Mouse (Mus musculus) kidney, postnatal 10 days (tissue): ENCODE results near the gene Pcyt2.

ENCODE experiments used
- DNase-seq: peaks from one replicate; pipeline ENCODE4 v3.0.0; 2021; ENCODE audit warnings: mixed read lengths

The Pcyt2 gene

DNA sequence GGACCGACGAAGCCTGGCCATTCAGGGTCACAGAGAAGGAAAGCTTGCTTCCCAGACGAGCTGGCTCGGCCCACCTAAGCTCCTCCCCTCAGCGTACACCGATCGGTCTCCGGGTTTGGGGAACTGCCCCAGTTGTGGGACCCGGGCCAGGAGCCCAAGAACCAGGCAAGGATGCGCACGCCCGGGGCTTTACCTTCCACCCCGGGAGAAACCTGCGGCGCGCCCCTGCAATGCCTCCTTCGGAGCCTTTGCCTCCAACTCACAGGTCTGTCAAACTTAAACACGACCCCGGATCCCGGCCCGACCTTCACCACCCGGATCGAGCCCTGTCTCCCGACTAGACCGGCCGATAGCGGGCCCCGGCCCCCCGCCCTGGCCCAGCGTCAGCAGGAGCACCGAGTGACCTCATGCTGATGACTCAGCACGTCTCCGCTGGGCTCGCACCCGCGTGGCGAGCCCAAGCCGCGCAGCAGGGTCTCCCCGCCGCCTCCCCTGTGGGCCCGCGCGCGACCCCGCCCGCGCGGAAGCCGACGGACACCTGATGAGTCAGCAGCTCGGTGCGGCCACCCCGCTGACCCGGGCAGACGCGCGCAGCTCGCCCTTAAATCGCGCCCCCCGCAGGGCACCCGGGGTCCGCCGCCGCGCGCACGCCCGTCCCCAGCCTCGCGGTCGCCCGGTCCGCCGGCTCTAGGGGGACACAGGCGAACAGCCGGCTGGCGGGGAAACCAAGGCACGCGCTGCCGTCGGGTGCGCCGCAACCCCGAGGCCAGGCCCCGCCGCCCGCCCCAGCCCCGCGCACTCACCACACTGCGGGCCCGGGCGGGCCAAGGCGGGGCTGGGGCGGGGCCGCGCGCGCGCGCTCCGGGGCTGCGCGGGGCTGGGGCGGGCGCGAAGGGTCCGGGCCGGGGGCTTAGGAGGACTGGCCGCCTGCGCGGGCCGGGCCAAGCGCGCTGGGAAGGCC lies 15.1 kb upstream of the Pcyt2 start:
- DNase-seq = peak; percentile 85

DNA sequence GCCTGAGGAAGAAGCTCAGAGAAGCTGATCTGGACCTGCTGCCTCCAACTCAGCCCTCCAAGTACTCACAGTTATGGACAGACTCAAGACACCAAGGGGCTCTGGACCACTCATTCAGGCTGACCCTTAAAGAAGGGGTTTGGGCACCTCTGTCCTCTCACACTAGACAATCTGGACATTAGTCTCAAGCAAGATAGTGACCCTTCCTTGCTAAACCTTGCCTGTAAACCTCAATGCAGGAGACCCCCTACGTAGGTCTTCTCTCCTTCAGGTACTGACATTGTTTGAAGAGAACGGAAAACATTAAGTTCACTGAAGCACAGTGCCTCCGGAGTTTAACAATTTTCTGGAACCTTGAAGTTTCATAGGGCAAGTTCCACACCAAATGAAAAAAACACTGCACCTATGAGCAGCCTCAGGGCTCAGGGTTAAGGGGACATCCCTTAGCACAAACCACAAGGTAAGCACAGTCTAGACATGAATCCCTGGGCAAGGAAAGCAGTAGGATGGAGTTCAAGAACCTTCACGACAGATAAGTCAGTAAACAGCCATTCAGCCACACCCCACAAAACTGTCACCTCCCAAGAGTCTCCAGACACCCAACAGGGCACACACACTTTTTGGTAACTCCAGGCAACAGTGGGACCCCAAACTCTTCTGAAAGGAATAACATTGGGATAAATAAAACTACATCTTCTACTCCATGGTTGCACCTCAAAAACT lies 14.2 kb upstream of the Pcyt2 start:
- no peak for DNase-seq

DNA sequence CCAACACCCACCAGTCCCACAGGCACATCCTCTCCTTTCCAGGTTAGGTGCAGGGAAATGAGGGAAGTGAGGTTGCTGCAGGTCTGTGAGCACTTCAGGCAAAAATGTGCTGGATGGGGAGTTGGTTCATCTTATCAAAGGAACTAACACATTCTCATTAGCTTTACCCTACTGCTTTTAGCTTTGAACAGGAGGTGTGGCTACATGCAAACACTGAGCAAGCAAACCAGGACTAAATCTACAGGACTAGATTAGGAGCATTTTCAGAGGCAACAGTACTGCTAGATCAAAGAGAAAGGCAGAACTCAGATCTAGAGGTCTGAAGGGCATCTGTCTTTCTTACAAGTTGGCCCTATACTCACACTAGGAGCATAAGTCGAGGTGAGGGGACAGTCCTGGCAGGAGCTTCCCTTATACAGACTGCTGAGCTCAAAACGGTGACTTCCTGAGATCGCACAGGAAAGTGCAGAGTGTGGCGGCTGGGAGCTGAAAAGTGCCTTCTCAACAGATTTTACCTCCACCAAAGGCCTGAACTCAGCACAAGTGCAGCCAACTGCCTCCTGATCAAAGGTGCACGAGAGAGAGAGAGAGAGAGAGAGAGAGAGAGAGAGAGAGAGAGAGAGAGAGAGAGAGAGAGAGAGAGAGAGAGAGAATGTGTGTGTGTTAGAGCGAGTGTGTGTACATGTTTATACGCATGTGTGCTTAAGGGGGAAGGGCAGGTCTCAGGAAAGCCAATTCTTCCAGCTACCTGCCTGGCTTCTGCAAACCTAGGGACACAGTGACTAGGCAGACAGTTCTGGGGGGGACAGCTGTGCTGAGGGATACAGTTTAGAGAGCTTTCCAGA lies 13.4 kb upstream of the Pcyt2 start:
- peak; percentile 51 for DNase-seq

DNA sequence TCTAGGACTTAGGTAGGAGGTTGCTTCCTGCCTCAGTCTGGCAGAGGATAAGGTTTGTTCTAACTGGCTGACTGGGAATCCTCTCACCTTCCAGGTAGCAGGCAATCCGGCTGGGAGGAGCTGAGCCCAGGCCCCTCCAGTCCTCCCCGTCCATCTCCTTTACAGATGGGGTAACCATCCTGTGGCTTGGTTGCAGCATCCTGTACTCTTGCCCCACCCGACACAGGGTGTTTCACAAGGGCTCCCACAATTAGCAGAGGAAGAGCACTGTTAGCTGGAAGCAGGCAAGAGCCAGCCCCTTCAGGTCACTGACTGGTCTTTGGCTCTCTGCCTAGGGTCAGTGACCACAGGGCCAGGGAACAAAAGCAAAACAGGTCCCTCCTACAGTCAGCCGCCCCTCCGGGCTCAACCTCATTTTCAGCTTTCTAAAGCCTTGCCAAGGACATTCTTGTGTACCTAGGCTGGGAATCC lies 12.7 kb upstream of the Pcyt2 start:
- DNase-seq = peak; percentile 79

DNA sequence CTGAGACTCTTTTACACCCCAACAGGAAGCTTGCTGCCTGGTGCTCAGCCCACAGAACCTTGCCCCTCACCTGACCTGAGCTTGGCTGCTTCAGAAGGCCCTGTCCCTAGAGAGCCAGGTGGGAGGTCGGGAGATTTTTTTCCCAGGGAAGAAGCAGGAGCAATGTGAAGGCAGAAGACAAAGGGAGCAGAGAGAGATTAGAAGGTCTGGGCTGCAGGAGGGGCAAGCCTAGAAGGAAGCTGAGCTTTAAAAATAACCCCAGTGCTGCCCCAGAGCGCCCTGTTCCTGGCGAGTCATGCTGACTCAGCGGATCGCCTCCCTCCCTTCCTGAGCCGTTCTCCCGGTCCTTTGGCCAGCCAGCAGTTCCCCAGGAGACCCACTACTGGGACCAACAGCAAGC lies 12.2 kb upstream of the Pcyt2 start:
- peak; percentile 74 for DNase-seq

DNA sequence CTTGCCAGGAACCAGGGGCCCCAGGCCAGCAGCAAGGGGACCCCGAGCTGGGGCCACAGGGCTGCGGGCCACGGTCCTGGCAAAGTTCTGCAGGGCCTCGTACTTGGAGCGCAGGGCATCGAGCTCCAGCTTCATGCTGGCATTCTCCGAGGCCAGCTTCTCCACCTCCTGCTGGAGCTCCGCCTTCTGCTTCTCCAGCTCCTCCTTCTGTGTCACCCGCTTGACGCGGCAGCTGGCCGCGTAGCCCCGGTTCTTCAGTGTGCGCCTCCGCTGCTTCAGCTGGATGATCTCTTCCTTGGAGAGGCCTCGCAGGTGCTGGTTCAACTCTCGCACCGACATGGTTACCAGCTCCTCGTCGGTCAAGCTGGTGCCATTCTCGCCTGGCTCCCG lies 11.6 kb upstream of the Pcyt2 start:
- peak; percentile 61 for DNase-seq

DNA sequence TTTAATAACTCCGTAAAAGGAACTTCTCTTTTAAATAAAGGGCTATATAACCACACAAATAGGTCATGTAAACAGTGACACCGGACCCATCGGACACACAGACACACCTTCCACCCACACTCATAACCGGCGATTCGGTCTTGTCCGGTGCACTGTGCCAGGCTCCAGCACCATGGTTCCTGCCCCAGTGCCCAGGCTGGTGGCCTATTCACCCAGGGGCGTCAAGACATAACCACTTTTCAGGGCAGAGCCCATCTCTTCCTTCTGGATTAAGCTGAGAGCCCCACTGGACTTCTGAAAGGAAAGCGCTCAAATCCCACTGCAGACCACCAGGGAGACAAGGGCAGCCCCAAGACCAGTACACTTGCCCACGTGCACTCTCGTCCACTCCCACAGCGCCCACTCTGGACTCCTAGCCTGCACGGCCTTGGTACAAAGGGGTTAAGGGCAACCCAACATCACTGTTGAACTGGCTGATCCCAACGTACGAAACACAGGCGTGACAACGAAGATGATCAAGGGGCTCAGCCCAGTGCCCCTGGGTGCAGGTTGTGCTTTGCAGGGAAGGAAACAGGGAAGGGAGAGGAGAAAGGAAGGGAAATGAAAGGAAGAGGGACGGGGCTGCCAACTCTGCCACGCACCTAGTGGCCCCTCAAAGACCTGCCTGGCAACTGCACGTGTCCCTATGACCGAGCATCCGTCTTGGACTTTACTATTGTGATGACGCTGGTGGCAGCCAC lies 11.0 kb upstream of the Pcyt2 start:
- DNase-seq = peak; percentile 10

DNA sequence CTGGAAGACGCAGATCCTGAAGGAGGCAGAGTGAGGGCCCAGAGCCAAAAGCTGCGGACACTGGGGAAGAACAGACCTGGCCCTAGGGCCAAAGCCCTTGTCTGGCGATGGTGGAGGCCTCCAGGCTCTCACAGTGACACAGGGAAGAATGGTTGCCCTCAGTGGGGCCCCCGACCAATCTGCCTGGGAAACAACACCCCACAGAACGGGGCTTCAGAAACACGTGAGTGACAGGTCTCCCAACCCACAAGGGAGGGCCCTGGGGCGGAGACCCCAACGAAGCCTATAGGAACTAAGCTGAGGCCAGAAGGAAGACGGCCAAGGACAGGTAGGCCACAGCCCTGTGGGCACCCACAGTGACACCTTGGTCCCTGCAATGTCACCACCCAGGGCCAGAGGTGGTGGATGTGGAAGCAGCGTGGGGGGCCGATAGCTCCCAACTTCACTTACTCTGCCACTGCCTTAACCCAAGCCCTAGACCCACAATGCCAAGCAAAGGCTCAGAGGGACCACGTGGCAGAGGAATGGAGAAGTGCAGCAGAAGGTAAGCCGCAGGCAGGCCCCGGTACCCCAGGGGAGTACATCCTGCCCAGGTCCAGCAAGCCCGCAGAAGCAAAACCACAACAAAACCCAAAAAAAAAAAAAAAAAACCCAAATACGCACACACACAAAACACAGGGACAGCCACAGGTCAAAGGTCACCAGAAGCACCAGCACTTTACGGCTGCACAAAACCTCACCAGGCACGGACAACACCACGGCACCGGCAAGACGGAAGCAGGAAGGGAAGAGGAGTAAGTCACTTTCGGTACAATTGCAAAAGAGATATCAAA lies 9.9 kb upstream of the Pcyt2 start:
- peak; percentile 30 for DNase-seq

DNA sequence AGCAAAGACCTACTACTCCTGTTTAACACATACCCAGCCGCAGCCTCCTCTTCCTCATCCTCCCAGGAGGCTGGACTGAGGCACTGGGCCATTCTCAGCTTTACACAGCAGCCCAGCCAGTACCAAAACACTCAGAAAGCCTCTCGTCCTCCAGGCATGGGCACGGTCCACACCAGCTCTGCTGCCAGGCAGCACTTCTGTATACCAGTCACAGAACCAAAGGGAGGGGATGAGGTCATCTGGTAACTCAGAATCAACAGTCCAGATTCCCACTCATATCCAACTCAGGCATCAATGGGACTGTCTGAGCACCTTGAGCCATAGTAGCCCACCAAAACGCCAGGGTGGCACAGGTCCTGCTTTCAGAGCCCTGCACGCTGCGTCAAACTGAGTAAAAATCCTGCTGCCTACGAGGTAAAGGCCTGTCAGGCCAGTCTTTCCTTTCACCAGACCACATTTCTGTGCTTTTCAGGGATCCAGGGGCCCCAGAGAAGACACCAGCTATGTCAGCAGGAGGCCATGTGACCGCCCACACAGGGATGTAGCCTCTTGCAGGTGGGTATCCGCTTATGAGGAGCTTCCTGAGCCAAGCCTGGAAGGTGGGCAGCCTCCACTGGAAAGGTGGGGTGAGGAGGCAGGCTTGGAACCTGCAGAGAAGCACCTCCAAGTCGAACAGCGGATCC lies 9.2 kb upstream of the Pcyt2 start:
- peak; percentile 9 for DNase-seq

DNA sequence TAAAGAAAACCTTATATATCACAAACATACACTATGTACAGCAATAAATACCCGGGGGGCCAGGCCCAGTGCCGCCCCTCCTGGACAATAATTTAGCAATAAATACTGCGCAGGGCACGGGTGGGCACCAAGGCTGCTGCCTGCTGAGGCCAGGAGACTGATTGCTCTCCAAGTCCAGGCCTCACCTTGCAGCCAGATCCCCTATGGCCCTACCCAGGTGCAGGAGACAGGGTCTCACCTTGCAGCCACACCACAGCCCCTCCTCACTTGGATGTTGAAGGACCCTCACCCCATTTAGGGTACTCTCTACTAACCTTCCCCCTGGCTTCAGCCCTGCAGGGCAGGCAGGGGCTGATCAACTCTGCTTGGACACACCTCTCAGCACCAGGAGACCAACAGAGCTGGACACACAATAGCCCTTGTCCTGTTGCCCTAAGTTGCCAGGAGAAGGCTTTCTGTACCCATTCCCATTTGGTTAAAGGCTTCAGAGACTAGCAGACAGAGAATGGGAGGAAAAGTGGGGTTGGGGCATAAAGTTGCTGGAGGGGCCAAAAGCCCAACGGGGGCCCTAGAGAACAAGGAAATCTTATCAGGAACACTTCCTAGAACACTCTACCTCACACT lies 7.5 kb upstream of the Pcyt2 start, which contains the start of gene Sirt7:
Gene Sirt7 (minus strand): TSS at position 89 of the 624 bp plus-strand sequence.
- DNase-seq = no peak

DNA sequence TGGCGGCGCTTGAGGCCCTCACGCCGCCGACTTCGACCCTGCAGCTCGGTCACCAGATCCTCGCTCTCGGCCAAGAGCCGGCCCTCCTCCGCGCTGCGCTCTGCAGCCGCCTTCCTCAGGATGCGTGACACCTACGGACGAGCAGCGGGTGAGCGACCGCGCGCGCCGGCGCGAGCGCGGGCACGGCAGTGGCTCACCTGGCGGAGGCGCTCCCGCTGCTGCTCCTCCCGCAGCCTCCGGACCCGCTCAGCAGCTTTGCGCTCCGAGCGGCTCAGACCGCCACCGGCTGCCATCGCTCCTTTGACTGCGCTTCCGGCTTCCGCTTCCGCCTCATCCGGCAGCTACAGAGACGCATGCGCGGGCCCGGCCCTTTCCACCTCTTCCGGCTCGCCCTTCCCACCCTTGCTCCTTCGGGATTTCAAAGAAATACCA lies 7.0 kb upstream of the Pcyt2 start:
- peak; percentile 94 for DNase-seq

DNA sequence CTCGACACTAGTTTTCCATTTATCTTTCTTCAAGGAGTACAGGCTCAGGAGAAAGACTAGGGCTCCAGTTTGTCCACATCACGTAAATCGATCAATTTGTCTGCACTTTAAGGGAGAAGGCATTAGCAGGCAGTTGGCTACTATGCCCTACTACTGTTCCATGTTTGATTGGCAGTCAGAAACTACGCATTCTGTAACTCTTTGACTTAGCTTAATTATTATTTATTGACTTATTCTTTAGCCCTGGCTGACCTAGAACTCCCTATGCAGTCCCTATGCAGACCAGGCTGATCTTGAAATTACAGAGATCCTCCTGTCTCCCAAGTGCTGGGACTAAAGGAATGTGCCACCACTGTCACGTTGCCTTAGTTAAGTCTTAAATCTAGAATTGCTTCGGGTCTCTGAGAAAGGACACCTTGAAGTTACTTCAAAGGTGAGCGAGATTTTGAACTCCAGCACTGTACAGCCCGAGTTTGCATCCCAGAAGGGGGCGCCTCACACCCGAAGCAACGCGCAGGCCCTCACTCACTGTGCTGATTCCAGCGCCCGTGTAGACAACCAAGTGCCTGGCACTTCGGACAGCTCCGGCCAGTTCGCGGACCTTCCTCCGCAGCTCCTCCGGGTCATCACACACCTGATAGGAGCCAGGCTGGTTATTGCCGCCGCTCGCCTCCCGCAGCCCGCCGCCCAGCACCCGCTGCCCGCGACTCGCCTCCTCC lies 6.4 kb upstream of the Pcyt2 start:
- DNase-seq = peak; percentile 86

DNA sequence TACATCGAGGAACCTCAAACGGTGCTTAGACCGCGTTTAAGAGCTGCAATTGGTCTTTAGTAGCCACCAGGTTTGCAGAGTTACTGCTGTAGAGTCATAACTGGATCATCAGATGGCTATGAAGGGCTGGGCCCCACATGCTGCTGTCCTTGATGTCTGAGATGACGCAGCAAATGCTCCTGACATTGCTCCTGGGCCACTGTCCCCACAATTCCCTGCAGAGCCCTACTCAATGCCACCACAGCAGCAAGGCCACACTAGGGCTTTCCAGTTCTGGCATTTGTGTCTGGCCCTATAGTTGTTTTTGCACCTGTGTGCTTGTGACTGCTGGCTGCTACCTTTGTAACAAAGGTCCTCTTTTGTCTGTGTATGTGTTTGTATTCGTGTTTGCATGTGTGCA lies 5.1 kb upstream of the Pcyt2 start:
- DNase-seq = no peak

DNA sequence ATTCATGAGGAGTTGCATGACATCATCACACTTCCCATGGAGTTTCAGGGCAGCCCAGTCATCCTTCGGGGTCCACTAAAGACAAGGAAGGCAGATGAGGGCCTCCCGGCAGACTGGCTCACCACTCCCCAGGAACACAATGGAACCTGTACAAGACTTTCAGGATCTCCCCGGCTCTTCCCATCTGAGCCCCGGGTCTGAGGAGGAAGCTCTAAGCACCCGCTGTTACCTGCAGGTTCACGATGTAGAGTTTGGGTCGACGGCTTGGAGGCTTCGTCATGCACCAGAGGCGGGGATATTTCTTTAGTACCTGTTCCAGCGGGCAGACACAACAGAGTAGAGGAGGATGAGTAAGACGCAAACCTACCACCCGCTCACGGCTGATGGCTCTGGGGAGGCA lies 2.5 kb upstream of the Pcyt2 start:
- no peak for DNase-seq

DNA sequence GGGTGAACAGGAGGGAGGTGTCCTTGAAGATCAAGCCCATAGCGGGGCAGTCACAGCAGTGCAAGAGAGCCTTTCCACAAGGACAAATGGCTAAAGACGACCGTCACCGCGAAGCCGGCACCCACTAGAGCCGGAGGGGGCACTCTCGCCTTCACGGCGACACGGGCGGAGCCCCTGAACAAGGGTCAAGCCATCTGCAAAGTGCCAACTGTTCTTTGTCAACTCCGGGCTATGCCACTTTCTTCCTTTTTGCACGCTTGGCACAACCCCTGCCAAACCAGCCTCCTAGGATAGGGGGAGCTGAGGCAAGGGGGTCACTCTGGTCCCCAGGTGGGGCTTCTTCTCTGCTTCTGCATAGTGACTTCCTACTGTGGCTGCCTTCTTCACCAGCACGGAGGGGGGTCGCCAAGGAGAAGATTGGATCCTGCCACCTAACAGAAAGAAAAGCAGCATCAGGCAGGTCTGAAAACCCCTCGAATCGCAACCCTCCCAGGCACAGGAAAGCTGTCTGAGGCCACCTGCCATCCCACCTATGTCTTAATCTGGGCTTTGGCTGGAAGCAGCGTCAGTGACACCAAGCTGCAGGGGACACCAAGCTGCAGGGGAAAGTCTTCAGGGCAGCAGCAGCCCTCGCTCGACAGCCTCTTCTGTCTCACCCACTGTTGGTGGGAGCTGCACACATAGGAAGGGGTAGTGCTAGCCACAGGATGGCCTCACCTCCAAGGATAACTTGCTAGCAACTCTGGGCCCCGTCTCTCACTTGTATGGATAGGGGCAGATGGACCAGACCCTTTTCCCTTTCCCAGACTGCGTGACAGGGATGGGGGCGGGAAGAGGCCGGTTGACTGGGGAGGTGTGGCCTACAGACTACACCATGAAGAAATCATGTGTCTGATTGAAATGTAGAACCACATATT lies 1.1 kb upstream of the Pcyt2 start:
- peak; percentile 26 for DNase-seq

DNA sequence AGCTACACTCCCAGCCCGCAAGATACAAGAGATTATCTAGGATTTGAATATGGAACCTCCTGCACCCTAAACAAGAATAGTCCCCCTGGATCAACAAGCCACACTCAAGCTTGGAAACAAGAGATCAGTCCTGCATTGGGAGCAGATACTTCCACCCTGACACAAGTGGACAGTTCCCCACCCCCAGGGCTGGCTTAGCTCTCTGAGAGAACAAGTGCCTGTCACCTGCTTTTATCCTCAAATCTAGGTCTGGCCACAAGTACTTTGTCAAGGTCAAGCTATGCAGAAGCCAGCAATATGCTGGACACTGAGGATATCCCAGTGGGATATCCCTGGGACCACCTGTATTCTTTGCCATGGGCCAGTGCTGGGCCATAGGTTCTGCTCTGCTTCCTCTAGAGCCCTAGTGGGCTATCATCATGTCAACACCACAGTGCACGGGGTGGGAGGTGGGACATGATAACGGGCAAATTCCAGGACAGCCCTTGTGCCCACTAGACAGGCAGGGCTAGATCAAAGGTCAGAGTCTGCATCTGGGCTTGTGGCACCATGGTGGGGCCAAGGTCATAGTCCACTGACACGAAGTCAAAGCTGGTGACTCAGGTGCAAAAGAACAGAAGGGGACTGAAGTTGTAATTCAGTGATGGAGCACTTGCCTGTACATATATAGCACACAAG lies 980 bp downstream of the Pcyt2 start:
- peak; percentile 55 for DNase-seq

DNA sequence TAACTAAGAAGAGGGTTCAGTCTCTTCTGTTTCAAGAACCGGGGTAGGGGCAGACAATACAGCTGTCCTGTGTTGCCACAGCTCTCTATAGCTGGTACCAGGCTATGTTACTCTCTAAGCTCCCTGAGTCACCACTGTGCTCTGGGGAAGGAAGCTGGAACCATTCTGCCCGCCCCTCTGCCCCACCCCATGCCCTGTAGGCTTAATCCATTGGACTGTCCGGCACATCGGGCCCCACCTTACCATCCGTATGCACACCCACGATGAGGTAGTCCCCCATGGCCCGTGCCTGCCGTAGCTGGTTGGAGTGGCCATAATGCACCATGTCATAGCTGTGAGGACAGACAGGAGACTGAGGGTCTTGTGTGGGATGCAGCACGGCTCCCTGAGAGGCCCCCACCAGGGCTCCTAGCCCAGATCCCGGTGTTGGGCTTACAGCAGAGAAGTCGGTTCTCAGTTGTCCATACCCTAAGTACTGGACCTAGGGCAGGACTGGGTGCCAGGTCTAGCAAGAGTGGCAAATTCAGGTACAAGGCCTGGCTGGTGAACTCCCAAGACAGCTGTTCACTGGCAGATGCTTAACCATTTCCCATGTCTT lies 2.0 kb downstream of the Pcyt2 start:
- no peak for DNase-seq
